Mouse (Mus musculus): ENCODE results near the gene Lpin2. TPM values are rescaled to one million over a fixed set of nuclear protein-coding genes. Genes with fewer than 3 reads are reported as not detected.

Lpin2 gene
- polyA plus RNA-seq, 1 experiment from 2014 or later, result 35.4 TPM

GRCm38 (mm10) chr17:71288145-71288758 is 105.9 kb downstream of the Lpin2 start:
- peaks cover 2% of the 10 kb centered on the region; the same call in 1 of the 2 replicates for H3K4me1 ChIP-seq (ENCODE audit: control insufficient read depth, insufficient read depth, low read length)
- H3K27me3 ChIP-seq (ENCODE audit: control insufficient read depth, insufficient read depth, low read length), result no peaks in the 10 kb centered on the region
- DNase-seq (ENCODE audit: low spot score, missing footprints) (no peak), ATAC-seq (ENCODE audit: low FRiP score) (no peak)
- 91% methylated on average over 11 of the region's 11 CpGs for WGBS
- no peak overlapping the region for H3K9ac ChIP-seq (ENCODE audit: low read length)
- H3K4me2 ChIP-seq, result no peak overlapping the region
- no peak overlapping the region for H3K27ac ChIP-seq (ENCODE audit: low read depth, low read length)
- H3K9me3 ChIP-seq (ENCODE audit: control insufficient read depth, low read length), result no peaks in the 10 kb centered on the region
- no peak overlapping the region for H3K4me3 ChIP-seq (ENCODE audit: low read depth, low read length)
- no peaks in the 10 kb centered on the region for H3K36me3 ChIP-seq (ENCODE audit: control insufficient read depth, insufficient read depth, low read length)

- no peak overlapping the region for H3K4me2 ChIP-seq
- no peaks in the 10 kb centered on the region for H3K9me3 ChIP-seq (ENCODE audit: control insufficient read depth, low read length)
- ATAC-seq (ENCODE audit: low FRiP score) (no peak), DNase-seq (ENCODE audit: low spot score, missing footprints) (no peak)
- no peak overlapping the region for H3K27ac ChIP-seq (ENCODE audit: low read depth, low read length)
- peaks cover 2% of the 10 kb centered on the region; the same call in 1 of the 2 replicates for H3K4me1 ChIP-seq (ENCODE audit: control insufficient read depth, insufficient read depth, low read length)
- no peaks in the 10 kb centered on the region for H3K36me3 ChIP-seq (ENCODE audit: control insufficient read depth, insufficient read depth, low read length)
- no peak overlapping the region for H3K4me3 ChIP-seq (ENCODE audit: low read depth, low read length)
- H3K9ac ChIP-seq (ENCODE audit: low read length), result no peak overlapping the region
- H3K27me3 ChIP-seq (ENCODE audit: control insufficient read depth, insufficient read depth, low read length), result no peaks in the 10 kb centered on the region
- 92% methylated on average over 10 of the region's 10 CpGs for WGBS
These were observed 106.6 kb downstream of the Lpin2 start for GRCm38 (mm10) chr17:71288808-71289548.

GRCm38 (mm10) chr17:71289572-71290176 is 107.3 kb downstream of the Lpin2 start:
- Histone ChIP-seq H3K36me3 (ENCODE audit: control insufficient read depth, insufficient read depth, low read length) (no peaks in the 10 kb centered on the region), H3K27ac (ENCODE audit: low read depth, low read length) (no peak overlapping the region), H3K4me1 (ENCODE audit: control insufficient read depth, insufficient read depth, low read length) (peaks cover 2% of the 10 kb centered on the region; the same call in 1 of the 2 replicates), H3K4me3 (ENCODE audit: low read depth, low read length) (no peak overlapping the region), H3K4me2 (no peak overlapping the region), H3K9ac (ENCODE audit: low read length) (no peak overlapping the region), H3K27me3 (ENCODE audit: control insufficient read depth, insufficient read depth, low read length) (no peaks in the 10 kb centered on the region), H3K9me3 (ENCODE audit: control insufficient read depth, low read length) (no peaks in the 10 kb centered on the region)
- DNase-seq (ENCODE audit: low spot score, missing footprints) (no peak), ATAC-seq (ENCODE audit: low FRiP score) (no peak)
- WGBS, result 77% methylated on average over 6 of the region's 6 CpGs

- Histone ChIP-seq H3K9me3 (ENCODE audit: control insufficient read depth, low read length) (no peaks in the 10 kb centered on the region), H3K27me3 (ENCODE audit: control insufficient read depth, insufficient read depth, low read length) (no peaks in the 10 kb centered on the region), H3K36me3 (ENCODE audit: control insufficient read depth, insufficient read depth, low read length) (no peaks in the 10 kb centered on the region), H3K27ac (ENCODE audit: low read depth, low read length) (no peak overlapping the region), H3K9ac (ENCODE audit: low read length) (no peak overlapping the region), H3K4me3 (ENCODE audit: low read depth, low read length) (no peak overlapping the region), H3K4me1 (ENCODE audit: control insufficient read depth, insufficient read depth, low read length) (peaks cover 2% of the 10 kb centered on the region; the same call in 1 of the 2 replicates), H3K4me2 (no peak overlapping the region)
- WGBS, result 87% methylated on average over 7 of the region's 7 CpGs
- ATAC-seq (ENCODE audit: low FRiP score) (no peak), DNase-seq (ENCODE audit: low spot score, missing footprints) (no peak)
These were observed 108.4 kb downstream of the Lpin2 start for GRCm38 (mm10) chr17:71290486-71291410.

GRCm38 (mm10) chr17:71291897-71292420 is 109.6 kb downstream of the Lpin2 start:
- H3K4me3 ChIP-seq (ENCODE audit: low read depth, low read length), result no peak overlapping the region
- no peak for DNase-seq (ENCODE audit: low spot score, missing footprints)
- H3K4me1 ChIP-seq (ENCODE audit: control insufficient read depth, insufficient read depth, low read length), result no peaks in the 10 kb centered on the region
- no peaks in the 10 kb centered on the region for H3K27me3 ChIP-seq (ENCODE audit: control insufficient read depth, insufficient read depth, low read length)
- no peaks in the 10 kb centered on the region for H3K9me3 ChIP-seq (ENCODE audit: control insufficient read depth, low read length)
- WGBS, result 96% methylated on average over 6 of the region's 6 CpGs
- ATAC-seq (ENCODE audit: low FRiP score), result no peak
- H3K9ac ChIP-seq (ENCODE audit: low read length), result no peak overlapping the region
- no peak overlapping the region for H3K27ac ChIP-seq (ENCODE audit: low read depth, low read length)
- H3K36me3 ChIP-seq (ENCODE audit: control insufficient read depth, insufficient read depth, low read length), result no peaks in the 10 kb centered on the region
- H3K4me2 ChIP-seq, result no peak overlapping the region

GRCm38 (mm10) chr17:71292897-71293296 is 110.5 kb downstream of the Lpin2 start:
- Histone ChIP-seq H3K36me3 (ENCODE audit: control insufficient read depth, insufficient read depth, low read length) (no peaks in the 10 kb centered on the region), H3K9ac (ENCODE audit: low read length) (no peak overlapping the region), H3K4me2 (no peak overlapping the region), H3K27me3 (ENCODE audit: control insufficient read depth, insufficient read depth, low read length) (no peaks in the 10 kb centered on the region), H3K4me1 (ENCODE audit: control insufficient read depth, insufficient read depth, low read length) (no peaks in the 10 kb centered on the region), H3K9me3 (ENCODE audit: control insufficient read depth, low read length) (no peaks in the 10 kb centered on the region), H3K4me3 (ENCODE audit: low read depth, low read length) (no peak overlapping the region), H3K27ac (ENCODE audit: low read depth, low read length) (no peak overlapping the region)
- ATAC-seq (ENCODE audit: low FRiP score) (no peak), DNase-seq (ENCODE audit: low spot score, missing footprints) (no peak)
- WGBS, result 82% methylated on average over 4 of the region's 4 CpGs

GRCm38 (mm10) chr17:71294570-71294969 is 112.2 kb downstream of the Lpin2 start:
- 90% methylated on average over 3 of the region's 3 CpGs for WGBS
- no peak overlapping the region for H3K9ac ChIP-seq (ENCODE audit: low read length)
- H3K27ac ChIP-seq (ENCODE audit: low read depth, low read length), result no peak overlapping the region
- H3K36me3 ChIP-seq (ENCODE audit: control insufficient read depth, insufficient read depth, low read length), result no peaks in the 10 kb centered on the region
- H3K27me3 ChIP-seq (ENCODE audit: control insufficient read depth, insufficient read depth, low read length), result no peaks in the 10 kb centered on the region
- no peaks in the 10 kb centered on the region for H3K4me1 ChIP-seq (ENCODE audit: control insufficient read depth, insufficient read depth, low read length)
- no peaks in the 10 kb centered on the region for H3K9me3 ChIP-seq (ENCODE audit: control insufficient read depth, low read length)
- no peak for DNase-seq (ENCODE audit: low spot score, missing footprints)
- H3K4me3 ChIP-seq (ENCODE audit: low read depth, low read length), result no peak overlapping the region
- no peak overlapping the region for H3K4me2 ChIP-seq
- no peak for ATAC-seq (ENCODE audit: low FRiP score)

All from midbrain, embryonic 11.5 days (tissue).